Comparison of ENCODE assay signal across 8 mouse cellular contexts in genomic region chr8:105853178-105853577, GRCm38 (mm10). TPM values are rescaled to one million over a fixed set of nuclear protein-coding genes. Genes with fewer than 3 reads are reported as not detected.
DNase-seq lines count a peak whose midpoint lies in the region; ATAC-seq and TF ChIP-seq lines count a peak whose summit lies in the region.

Gene Cenpt, minus strand, starts transcription at chr8:105853278.

- H3K27me3 ChIP-seq in C2C12 (ENCODE audit: control insufficient read depth, insufficient read depth, insufficient read length) = no peaks in the 10 kb centered on the region
- H3K27me3 ChIP-seq in erythroblast, embryonic 14.5 days (ENCODE audit: control insufficient read depth) = no peaks in the 10 kb centered on the region
- H3K27me3 ChIP-seq in midbrain, embryonic 15.5 days (replicated peaks) = no peaks in the 10 kb centered on the region

- peak within 1 kb of the TSS; percentile 76; the same call in 1 of the 2 replicates for H3K4me2 ChIP-seq in midbrain, embryonic 15.5 days

- H3K79me2 ChIP-seq in C2C12 (ENCODE audit: control insufficient read depth, insufficient read depth) = peaks cover 60% of the 10 kb centered on the region

- H3ac ChIP-seq in C2C12 (ENCODE audit: control insufficient read depth, insufficient read length, low read depth) = no peak within 1 kb of the TSS

- H3K4me1 ChIP-seq in erythroblast, embryonic 14.5 days (ENCODE audit: control insufficient read depth) = peaks cover 63% of the 10 kb centered on the region
- peaks cover 37% of the 10 kb centered on the region for H3K4me1 ChIP-seq in midbrain, embryonic 15.5 days

- peaks cover 18% of the 10 kb centered on the region for H3K36me3 ChIP-seq in C2C12 (ENCODE audit: control insufficient read depth, insufficient read depth)
- peaks cover 39% of the 10 kb centered on the region for H3K36me3 ChIP-seq in erythroblast, embryonic 14.5 days (ENCODE audit: control insufficient read depth)
- peaks cover 6% of the 10 kb centered on the region; the same call in 1 of the 2 replicates for H3K36me3 ChIP-seq in midbrain, embryonic 15.5 days (replicated peaks)

- H3K79me3 ChIP-seq in C2C12 (ENCODE audit: low read depth) = peaks cover 31% of the 10 kb centered on the region

- no peak for ATAC-seq in midbrain, embryonic 15.5 days (replicated peaks)

- intact Hi-C loops in gastrocnemius, postnatal 36 days (cut with DNase I) = loop anchor here (5.0 kb wide), 1 partner anchor 79 kb away; the partner anchor contains the start of gene Ctrl

- 96% methylated on average over 3 of the region's 3 CpGs for WGBS in midbrain, embryonic 15.5 days

- DNase-seq in gastrocnemius, postnatal 4 days (ENCODE audit: low spot score in 2 of 2) = no peak
- DNase-seq in gastrocnemius, postnatal 36 days = no peak
- no peak for DNase-seq in layer of hippocampus, postnatal 25 days (ENCODE audit: extremely low spot score in 1 of 2, low spot score in 1 of 2)
- DNase-seq in ovary, postnatal 36 days (ENCODE audit: low spot score) = no peak
- DNase-seq in kidney, postnatal 10 days = no peak

- H3K9me3 ChIP-seq in erythroblast, embryonic 14.5 days (ENCODE audit: control insufficient read depth, low read length) = no peaks in the 10 kb centered on the region
- no peaks in the 10 kb centered on the region for H3K9me3 ChIP-seq in midbrain, embryonic 15.5 days

- H3K9ac ChIP-seq in midbrain, embryonic 15.5 days = no peak within 1 kb of the TSS

- no peak within 1 kb of the TSS for H3K27ac ChIP-seq in midbrain, embryonic 15.5 days

- TF ChIP-seq CTCF in C2C12 (IDR thresholded peaks at IDR 0.05; ENCODE audit: control insufficient read depth, insufficient read depth, insufficient read length) = no peak

- no peak within 1 kb of the TSS for H3K4me3 ChIP-seq in C2C12 (ENCODE audit: insufficient read depth, poor library complexity, severe bottlenecking)
- H3K4me3 ChIP-seq in erythroblast, embryonic 14.5 days (replicated peaks) = peak within 1 kb of the TSS; percentile 70
- H3K4me3 ChIP-seq in midbrain, embryonic 15.5 days = peak within 1 kb of the TSS; percentile 70

TF ChIP-seq in C2C12, 6 proteins besides CTCF, POLR2A, EP300 and RAD21:
- TF ChIP-seq MYOG (IDR thresholded peaks at IDR 0.05; ENCODE audit: control insufficient read depth, extremely low read depth, insufficient read length) (no peak), MYOD1 (IDR thresholded peaks at IDR 0.05; ENCODE audit: control insufficient read depth, insufficient read length, low read depth) (no peak), MAX (IDR thresholded peaks at IDR 0.05) (no peak), USF1 (IDR thresholded peaks at IDR 0.05; ENCODE audit: low read depth) (no peak), FOSL1 (IDR thresholded peaks at IDR 0.05; ENCODE audit: insufficient read depth, low read length, poor library complexity, severe bottlenecking) (no peak), CEBPB (IDR thresholded peaks at IDR 0.05; ENCODE audit: low read depth) (no peak)

RNA-seq across cellular contexts. Expression of gene Cenpt, which starts in this region (rescaled TPM):
- total RNA-seq in gastrocnemius, postnatal 4 days (2021) = 10 to 100 TPM; 11.5 to 12.9 TPM
- 1 to 10 TPM; 1.1 to 1.2 TPM for total RNA-seq in gastrocnemius, postnatal 36 days (2021)
- 35.7 TPM for polyA plus RNA-seq in C2C12 (2012; fragmentation: generic; extraction: Trizol)
- 7.1 and 9.1 TPM in 2 replicates for polyA plus RNA-seq in erythroblast, embryonic 14.5 days (2012)
- 10 to 100 TPM; 13.4 to 15.4 TPM for total RNA-seq in layer of hippocampus, postnatal 25 days (2021)
- polyA plus RNA-seq in midbrain, embryonic 15.5 days (2015; fragmentation: Nextera tagmentation; extraction: Ambion mirVana) = 55.2 and 58.7 TPM in 2 replicates

Comparison
In these comparisons a context has a peak if more than half of its experiments do, and no peak if none do; other contexts are left out.
1. RNA of gene Cenpt (total RNA-seq): 13.4 to 15.4 TPM in layer of hippocampus, postnatal 25 days and 11.5 to 12.9 TPM in gastrocnemius, postnatal 4 days; 1.1 to 1.2 TPM in gastrocnemius, postnatal 36 days; every median in the first group is over 4 times any median in the second.